Mouse (Mus musculus): Measurements from ENCODE around the gene Actl11. TPM values are rescaled to one million over a fixed set of nuclear protein-coding genes. Genes with fewer than 3 reads are reported as not detected.

Gene Actl11
- total RNA-seq, 2 experiments from 2014 or later: not detected

DNA sequence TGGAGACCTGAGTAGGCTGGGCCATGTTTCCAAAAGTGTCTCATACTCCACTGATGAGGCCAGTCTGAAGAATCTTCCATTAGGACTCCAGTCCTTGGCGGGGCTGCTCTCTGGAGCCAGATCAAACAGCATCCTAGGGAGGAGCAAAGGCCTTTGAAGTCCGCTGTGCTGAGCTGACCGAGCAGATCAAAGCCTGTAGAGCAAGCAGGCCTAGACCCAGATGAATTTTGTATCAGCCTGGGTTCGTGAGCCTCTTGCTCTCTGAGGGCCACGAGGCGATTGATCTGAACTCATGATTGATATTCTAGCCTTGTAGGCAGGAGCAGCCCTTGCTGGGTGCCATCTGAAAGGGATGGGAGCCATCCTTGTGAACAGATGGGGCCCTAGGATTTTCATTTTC is 31.6 kb downstream of the Actl11 start:
- intact Hi-C loops (cut with DNase I): loop anchor here (5.0 kb wide), 1 partner anchor 92 kb away; the partner anchor contains the start of gene Amigo3
- DNase-seq: no peak

- no peak for DNase-seq
- intact Hi-C loops (cut with DNase I): loop anchor here (5.0 kb wide), 1 partner anchor 91 kb away; the partner anchor contains the start of gene Amigo3
Measured at GRCm38 (mm10) chr9:107960928-107961327, 32.7 kb downstream of the Actl11 start.

GRCm38 (mm10) chr9:107961351-107961762 is 33.1 kb downstream of the Actl11 start:
- DNase-seq: no peak
- intact Hi-C loops (cut with DNase I): loop anchor here (5.0 kb wide), 1 partner anchor 91 kb away; the partner anchor contains the start of gene Amigo3

GRCm38 (mm10) chr9:107961881-107962280 is 33.6 kb downstream of the Actl11 start:
- DNase-seq: no peak
- intact Hi-C loops (cut with DNase I): loop anchor here (5.0 kb wide), 1 partner anchor 90 kb away; the partner anchor contains the start of gene Amigo3

DNA sequence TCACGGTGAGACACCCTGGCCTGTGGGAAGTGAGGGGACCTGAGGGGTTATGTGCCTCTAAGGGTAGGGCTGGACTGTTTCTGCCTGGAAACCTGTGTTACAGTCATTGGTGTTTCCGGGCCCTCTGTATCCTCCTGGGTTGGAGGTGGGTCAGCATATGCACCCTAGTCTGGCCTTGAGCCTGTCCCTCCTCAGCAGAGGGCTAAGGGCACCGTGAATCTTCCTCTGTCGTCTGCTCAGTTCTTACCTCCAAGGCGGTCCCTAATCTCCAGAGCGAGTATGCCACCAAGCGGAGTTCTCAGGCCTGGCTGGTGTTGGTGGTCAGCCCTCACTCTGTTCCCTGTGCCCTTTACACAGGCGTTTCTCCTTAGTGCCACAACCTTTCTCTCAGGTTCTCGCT is 34.6 kb downstream of the Actl11 start:
- no peak for DNase-seq
- intact Hi-C loops (cut with DNase I): loop anchor here (1.0 to 5.0 kb wide), 4 partner anchors 23 to 104 kb away; partner anchors contain the start of gene Amigo3

GRCm38 (mm10) chr9:107963700-107964099 is 35.4 kb downstream of the Actl11 start:
- DNase-seq: peak; percentile 83 to 86
- intact Hi-C loops (cut with DNase I): loop anchor here (1.0 to 5.0 kb wide), 4 partner anchors 23 to 104 kb away; partner anchors contain the start of gene Amigo3

DNA sequence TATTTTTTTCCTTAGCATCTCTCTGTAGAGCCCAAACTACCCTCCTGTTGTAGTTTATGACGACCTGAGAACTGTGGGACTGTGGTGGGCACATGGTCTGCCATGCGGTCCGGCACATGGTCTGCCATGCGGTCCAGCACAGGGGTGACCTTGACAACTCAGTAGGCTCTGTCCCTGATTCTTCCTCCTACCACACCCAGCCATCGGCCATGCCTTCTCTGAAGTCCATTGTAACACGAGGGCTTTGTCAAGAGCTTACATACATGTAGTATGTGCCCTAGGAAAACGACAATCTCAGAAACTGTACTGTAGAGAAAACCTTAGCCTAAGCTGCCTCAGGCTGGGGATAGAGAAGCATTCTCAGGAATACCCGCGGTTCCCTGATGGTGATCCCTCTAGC is 36.4 kb downstream of the Actl11 start:
- intact Hi-C loops (cut with DNase I): loop anchor here (5.0 kb wide), 1 partner anchor 88 kb away; the partner anchor contains the start of gene Amigo3

GRCm38 (mm10) chr9:107966676-107967075 is 38.4 kb downstream of the Actl11 start:
- DNase-seq: no peak
- intact Hi-C loops (cut with DNase I): no loop called here

More for the DNA sequence above, 36.4 kb downstream of the Actl11 start:
- DNase-seq: no peak

DNA sequence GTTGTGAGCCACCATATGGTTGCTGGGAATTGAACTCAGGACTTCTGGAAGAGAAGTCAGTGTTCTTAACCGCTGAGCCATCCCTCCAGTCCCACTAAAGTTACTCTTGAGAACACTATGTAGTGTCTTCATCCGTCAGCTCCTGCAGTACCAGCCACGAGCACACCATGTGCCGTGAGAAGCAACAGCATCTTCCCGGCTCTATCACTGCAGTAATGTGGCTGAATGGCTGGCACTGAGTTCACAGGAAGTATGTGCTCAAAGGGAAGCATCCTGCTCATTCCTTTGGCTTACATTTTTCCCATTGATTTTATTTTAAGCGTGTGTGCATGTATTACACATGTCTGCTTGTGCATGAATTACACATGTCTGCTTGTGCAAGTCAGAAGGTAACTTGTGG is 39.2 kb downstream of the Actl11 start:
- intact Hi-C loops (cut with DNase I): no loop called here

DNA sequence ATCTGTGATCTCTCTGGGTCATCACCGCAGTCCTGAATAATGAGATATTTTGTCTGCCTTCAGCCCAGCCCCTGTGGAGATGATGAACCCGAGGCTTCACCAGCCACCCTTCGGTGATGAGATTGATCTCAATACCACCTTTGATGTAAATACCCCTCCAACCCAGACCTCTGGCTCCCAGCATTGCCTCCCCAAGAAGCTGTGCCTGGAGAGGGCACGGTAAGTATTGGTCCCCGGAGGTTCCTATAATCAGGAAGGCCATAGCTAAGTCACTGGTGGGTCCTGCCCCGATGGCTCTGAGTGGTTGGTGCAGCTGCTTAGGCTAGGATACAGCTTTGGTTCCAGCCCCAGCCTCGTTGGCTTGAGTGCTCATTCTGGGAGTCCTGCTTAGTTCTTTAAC is 40.3 kb downstream of the Actl11 start:
- no peak for DNase-seq

More for the DNA sequence above, 39.2 kb downstream of the Actl11 start:
- no peak for DNase-seq

DNA sequence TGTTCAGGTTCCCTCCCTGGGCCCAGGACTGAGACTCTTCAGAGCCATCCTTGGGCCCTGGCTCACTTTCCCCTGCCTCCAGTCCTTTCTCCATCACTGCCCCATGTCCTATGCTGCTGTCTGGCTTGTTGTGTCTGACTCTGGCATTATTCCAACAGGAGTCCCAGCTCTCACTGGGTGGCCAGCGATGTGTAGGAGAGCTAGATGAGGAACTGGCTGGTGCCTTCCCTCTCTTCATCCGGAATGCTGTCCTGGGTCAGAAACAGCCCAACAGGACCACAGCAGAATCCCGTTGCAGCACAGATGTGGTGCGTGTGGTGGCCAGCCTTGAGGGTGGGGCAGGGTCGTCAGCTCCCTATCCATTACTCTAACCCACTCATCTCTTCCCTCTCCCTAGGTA is 42.0 kb downstream of the Actl11 start:
- no peak for DNase-seq
- intact Hi-C loops (cut with DNase I): no loop called here

More for the DNA sequence above, 40.3 kb downstream of the Actl11 start:
- intact Hi-C loops (cut with DNase I): no loop called here

DNA sequence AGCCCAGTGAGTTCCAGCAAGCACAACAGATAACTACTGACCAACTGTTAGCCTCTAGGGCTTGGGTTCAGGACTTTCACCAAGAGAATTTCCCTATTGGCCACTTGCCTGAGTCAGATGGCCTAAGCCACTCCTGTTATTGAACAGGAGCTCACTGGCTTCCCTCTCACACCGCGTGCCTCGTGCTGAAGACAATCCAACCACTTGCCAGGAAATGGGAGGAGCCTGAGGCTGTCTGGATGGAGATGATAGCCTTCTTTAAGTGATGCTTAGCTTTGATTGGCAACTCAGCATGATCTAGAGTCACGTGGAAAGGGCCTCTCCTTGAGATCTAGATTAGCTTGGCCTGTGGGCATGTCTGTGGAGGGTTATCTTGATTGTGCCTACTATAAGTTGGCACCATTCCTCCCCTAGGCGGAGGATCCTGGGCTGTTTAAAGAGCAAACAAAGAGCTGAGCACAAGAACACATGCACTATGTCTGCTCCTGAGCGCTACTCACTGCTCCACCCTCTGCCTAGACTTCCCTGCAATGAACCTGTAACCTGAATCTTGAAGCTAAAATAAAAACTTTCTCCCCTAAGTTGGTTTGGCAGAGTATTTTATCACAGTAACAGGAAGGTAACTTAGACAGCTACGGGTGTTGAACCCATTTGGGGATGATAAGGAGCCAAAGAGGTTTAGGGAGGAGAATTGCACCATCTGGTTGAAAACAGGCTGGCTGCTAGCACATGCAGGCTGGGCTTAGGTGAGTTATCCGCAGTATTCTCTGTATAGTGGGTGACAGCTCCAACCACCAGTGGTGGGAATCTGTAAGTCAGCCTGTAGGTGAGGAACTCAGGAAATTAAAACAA is 43.6 kb downstream of the Actl11 start:
- DNase-seq: peak; percentile 32
- intact Hi-C loops (cut with DNase I): no loop called here

- intact Hi-C loops (cut with DNase I): no loop called here
- no peak for DNase-seq
Measured at GRCm38 (mm10) chr9:107974491-107975171, 46.4 kb downstream of the Actl11 start.

DNA sequence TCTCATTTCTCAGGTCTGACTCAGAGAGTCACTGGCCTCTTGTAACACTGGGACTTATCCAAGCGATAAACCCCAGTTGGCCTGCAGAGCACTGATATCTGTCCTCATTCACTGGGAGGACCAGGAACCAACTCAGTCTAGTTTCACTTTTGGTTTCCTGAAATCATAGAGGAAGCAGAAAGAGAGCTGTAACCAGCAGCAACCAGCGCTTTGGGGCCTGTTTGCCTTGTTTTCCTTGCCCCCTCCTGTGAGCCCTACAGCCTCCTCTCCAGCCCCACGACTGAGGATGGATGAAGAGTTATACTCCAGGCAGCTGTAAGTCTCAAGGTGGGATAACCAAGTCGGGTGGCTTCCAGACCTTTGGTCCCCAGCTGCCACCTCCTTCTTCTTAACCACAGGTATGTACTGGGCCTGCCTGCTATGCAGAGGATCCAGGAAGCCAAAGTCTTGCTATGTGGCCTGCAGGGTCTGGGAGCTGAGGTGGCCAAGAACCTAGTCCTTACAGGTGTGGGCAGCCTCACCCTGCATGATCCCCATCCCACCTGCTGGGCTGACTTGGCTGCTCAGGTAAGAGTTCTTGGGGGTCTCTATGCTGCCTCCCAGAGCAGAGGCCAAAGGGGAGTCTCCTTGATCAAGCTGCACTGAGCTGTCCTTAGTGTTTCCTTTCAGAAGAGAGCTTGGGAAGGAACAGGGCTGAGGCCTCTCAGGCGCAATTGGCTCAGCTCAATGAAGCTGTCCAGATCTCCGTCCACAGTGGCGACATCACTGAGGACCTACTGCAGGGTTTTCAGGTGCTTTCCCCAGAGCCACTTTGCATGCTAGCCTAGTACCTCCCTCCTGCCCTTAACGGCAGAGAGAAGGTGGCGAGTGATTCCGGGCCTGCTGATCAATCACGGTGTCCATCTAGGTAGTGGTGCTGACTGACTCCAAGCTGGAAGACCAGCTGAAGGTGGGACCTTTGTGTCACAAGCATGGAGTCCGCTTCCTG is 47.4 kb downstream of the Actl11 start, which contains the start of gene Uba7:
TSS of gene Uba7 (plus strand) at position 107 of the 988 bp plus-strand sequence.
- intact Hi-C loops (cut with DNase I): no loop called here
- peak; percentile 49 to 56 for DNase-seq

- intact Hi-C loops (cut with DNase I): no loop called here
- no peak for DNase-seq
Measured at GRCm38 (mm10) chr9:107978815-107979214, 50.5 kb downstream of the Actl11 start.

Other genes with a start within 250 kb of the Actl11 start
- gene Gnat1, start 248.8 kb upstream of the Actl11 start, total RNA-seq (2021): not detected
- 10 to 100 TPM; 16.0 to 16.9 TPM for gene Sema3f, start 218.0 kb upstream of the Actl11 start, total RNA-seq (2021)
- 10 to 100 TPM; 47.2 to 52.6 TPM for gene Rbm5, start 157.5 kb upstream of the Actl11 start, total RNA-seq (2021)
- 10 to 100 TPM; 29.0 to 30.7 TPM for gene Rbm6, start 55.2 kb upstream of the Actl11 start, total RNA-seq (2021)
- 10 to 100 TPM; 11.9 to 12.2 TPM for gene Mon1a, start 40.3 kb upstream of the Actl11 start, total RNA-seq (2021)
- 1 to 10 TPM; 1.8 to 2.2 TPM for gene Mst1r, start 21.6 kb upstream of the Actl11 start, total RNA-seq (2021)
- gene Camkv, start 7.2 kb downstream of the Actl11 start, total RNA-seq (2021): not detected
- 1 to 10 TPM; 1.0 to 1.3 TPM for gene Traip, start 21.7 kb downstream of the Actl11 start, total RNA-seq (2021)
- 10 to 100 TPM; 11.6 to 20.2 TPM for gene Uba7, start 47.0 kb downstream of the Actl11 start, total RNA-seq (2021)
- gene Gm20661, start 54.6 kb downstream of the Actl11 start, total RNA-seq (2021): under 1 TPM; 0.25 to 0.30 TPM
- 10 to 100 TPM; 10.3 to 11.8 TPM for gene Inka1, start 57.4 kb downstream of the Actl11 start, total RNA-seq (2021)
- gene Cdhr4, start 64.0 kb downstream of the Actl11 start, total RNA-seq (2021): 1 to 10 TPM in 1 of 2 experiments, under 1 TPM in 1; 0.14 to 1.0 TPM
- 1 to 10 TPM; 1.4 to 1.5 TPM for gene Gm20662, start 67.9 kb downstream of the Actl11 start, total RNA-seq (2021)
- gene Ip6k1, start 74.0 kb downstream of the Actl11 start, total RNA-seq (2021): 10 to 100 TPM; 45.2 to 48.0 TPM
- gene Gmppb, start 120.8 kb downstream of the Actl11 start, total RNA-seq (2021): 10 to 100 TPM in 1 of 2 experiments, 1 to 10 TPM in 1; 8.4 to 10.4 TPM
- gene Amigo3, start 124.7 kb downstream of the Actl11 start, total RNA-seq (2021): 1 to 10 TPM; 1.1 to 1.4 TPM
- not detected for gene Mst1, start 152.0 kb downstream of the Actl11 start, total RNA-seq (2021)
- 10 to 100 TPM; 94.2 to 97.4 TPM for gene Rnf123, start 154.9 kb downstream of the Actl11 start, total RNA-seq (2021)
- 10 to 100 TPM; 38.6 to 50.2 TPM for gene Apeh, start 166.1 kb downstream of the Actl11 start, total RNA-seq (2021)